Mouse (Mus musculus): ENCODE results near the gene Hist1h1d. TPM values are rescaled to one million over a fixed set of nuclear protein-coding genes. Genes with fewer than 3 reads are reported as not detected.
A peak's percentile ranks its signal among the peaks of the same experiment; 100 is the strongest.
"Not testable (repeated sequence)": the region's sequence is repeated elsewhere in the genome, so short reads cannot be mapped to it uniquely, and the experiment has no call there.

The Hist1h1d gene
- total and polyA plus RNA-seq, 3 experiments, result 0.43 to 128 (median 74.3) TPM

DNA sequence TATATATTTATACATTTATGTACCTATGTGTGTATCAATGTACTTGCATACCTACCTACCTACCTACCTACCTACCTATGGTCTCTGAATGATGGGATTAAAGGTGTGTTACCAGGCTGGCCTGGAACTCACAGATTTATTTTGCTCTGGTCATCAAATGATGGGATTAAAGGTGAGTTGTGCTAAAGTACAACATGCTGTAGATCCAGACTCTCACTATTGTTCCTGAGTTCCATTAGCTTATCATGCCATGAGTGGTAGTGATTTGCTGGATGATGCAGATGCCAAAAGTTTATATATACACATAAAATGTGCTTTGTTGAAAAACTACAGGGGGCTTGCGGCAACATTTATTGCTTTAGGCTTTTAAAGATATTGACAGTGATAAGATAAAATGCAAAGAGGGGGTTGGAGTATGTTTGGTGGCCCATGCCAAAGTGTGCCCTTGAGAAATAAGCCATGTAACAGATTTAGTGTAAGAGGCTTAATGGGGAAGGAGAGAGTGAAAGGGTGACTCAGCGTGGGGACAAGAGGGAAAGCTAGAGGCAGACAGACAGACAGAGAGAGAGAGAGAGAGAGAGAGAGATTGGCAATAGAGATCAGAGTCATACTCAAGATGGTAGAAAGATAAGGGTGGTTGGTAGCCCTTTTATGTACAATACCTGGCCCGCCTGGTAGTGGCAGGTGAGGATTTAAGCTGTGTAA lies 15.9 kb upstream of the Hist1h1d start:
- DNase-seq (ENCODE audit: low spot score) (no peak), ATAC-seq (ENCODE audit: extremely low read depth, insufficient number of reproducible peaks, low FRiP score, poor library complexity, severe bottlenecking) (no peak)
- TF ChIP-seq POLR2AphosphoS5 (IDR thresholded peaks at IDR 0.05; ENCODE audit: insufficient replicate concordance, low read depth, low read length), result peak; percentile 61; the same call in 1 of the 2 replicates
- no peak for TF ChIP-seq GATA2 (IDR thresholded peaks at IDR 0.05; ENCODE audit: borderline replicate concordance, low read depth, low read length)
- Histone ChIP-seq H3K4me3 (ENCODE audit: low read depth, low read length) (no peak overlapping the region), H3K27me3 (ENCODE audit: insufficient read depth, low read length) (no peaks in the 10 kb centered on the region), H3K36me3 (replicated peaks) (no peaks in the 10 kb centered on the region), H3K4me1 (ENCODE audit: insufficient read depth, low read depth, low read length) (peaks cover 26% of the 10 kb centered on the region), H3K9me3 (replicated peaks) (no peaks in the 10 kb centered on the region)

GRCm38 (mm10) chr13:23538249-23538648 lies 14.8 kb upstream of the Hist1h1d start:
- no peaks in the 10 kb centered on the region for H3K9me3 ChIP-seq (replicated peaks)
- no peaks in the 10 kb centered on the region for H3K36me3 ChIP-seq (replicated peaks)
- DNase-seq (ENCODE audit: low spot score) (no peak), ATAC-seq (ENCODE audit: extremely low read depth, insufficient number of reproducible peaks, low FRiP score, poor library complexity, severe bottlenecking) (no peak)
- no peaks in the 10 kb centered on the region for H3K27me3 ChIP-seq (ENCODE audit: insufficient read depth, low read length)
- TF ChIP-seq POLR2AphosphoS5 (IDR thresholded peaks at IDR 0.05; ENCODE audit: insufficient replicate concordance, low read depth, low read length) (no peak), GATA1 (IDR thresholded peaks at IDR 0.05; ENCODE audit: borderline replicate concordance, low read length) (no peak), TAL1 (conservative IDR thresholded peaks at IDR 0.05; ENCODE audit: low read depth, low read length) (no peak), CTCF (IDR thresholded peaks at IDR 0.05; ENCODE audit: low read depth, low read length) (no peak)
- H3K4me3 ChIP-seq (ENCODE audit: low read depth, low read length), result no peak overlapping the region
- H3K4me1 ChIP-seq (ENCODE audit: insufficient read depth, low read depth, low read length), result peaks cover 17% of the 10 kb centered on the region

DNA sequence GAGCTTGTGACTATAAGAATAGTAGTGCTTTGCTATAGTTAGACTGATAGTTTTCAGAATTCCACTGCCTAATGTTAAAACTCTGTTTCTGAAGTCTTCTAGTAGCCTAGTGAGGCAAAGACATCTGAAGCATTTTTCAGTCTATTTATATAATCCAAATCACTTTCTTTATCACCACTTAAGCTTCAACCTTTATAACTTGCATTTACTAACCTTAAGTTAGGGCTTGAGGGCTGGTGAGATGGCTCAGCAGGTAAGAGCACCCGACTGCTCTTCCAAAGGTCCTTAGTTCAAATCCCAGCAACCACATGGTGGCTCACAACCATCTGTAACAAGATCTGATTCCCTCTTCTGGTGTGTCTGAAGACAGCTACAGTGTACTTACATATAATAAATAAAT lies 13.2 kb upstream of the Hist1h1d start:
- ATAC-seq (ENCODE audit: extremely low read depth, insufficient number of reproducible peaks, low FRiP score, poor library complexity, severe bottlenecking); H3K36me3 ChIP-seq (replicated peaks); H3K9me3 ChIP-seq (replicated peaks); H3K27me3 ChIP-seq (ENCODE audit: insufficient read depth, low read length); DNase-seq (ENCODE audit: low spot score); H3K4me3 ChIP-seq (ENCODE audit: low read depth, low read length): not testable (repeated sequence)
- peaks cover 20% of the 10 kb centered on the region for H3K4me1 ChIP-seq (ENCODE audit: insufficient read depth, low read depth, low read length)

DNA sequence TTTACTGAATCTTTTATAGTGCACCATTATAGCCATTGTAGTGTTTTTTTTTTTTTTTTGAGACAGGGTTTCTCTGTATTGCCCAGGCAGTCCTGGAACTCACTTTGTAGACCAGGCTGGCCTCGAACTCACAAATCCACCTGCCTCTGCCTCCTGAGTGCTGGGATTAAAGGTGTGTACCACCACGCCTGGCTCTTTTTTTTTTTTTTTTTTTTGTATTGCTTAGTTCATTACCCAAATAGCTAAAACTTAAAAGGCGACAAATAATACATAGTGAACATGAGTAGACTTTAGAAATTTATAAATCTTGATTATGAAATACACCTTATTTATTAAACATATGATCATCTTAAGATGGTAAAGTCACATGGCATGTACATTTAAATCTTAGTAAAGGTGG lies 11.6 kb upstream of the Hist1h1d start:
- no peaks in the 10 kb centered on the region for H3K36me3 ChIP-seq (replicated peaks)
- TF ChIP-seq POLR2AphosphoS5 (IDR thresholded peaks at IDR 0.05; ENCODE audit: insufficient replicate concordance, low read depth, low read length) (no peak), TAL1 (conservative IDR thresholded peaks at IDR 0.05; ENCODE audit: low read depth, low read length) (no peak), GATA1 (IDR thresholded peaks at IDR 0.05; ENCODE audit: borderline replicate concordance, low read length) (no peak), CTCF (IDR thresholded peaks at IDR 0.05; ENCODE audit: low read depth, low read length) (no peak), GATA2 (IDR thresholded peaks at IDR 0.05; ENCODE audit: borderline replicate concordance, low read depth, low read length) (no peak)
- no peak overlapping the region for H3K4me3 ChIP-seq (ENCODE audit: low read depth, low read length)
- peaks cover 20% of the 10 kb centered on the region for H3K4me1 ChIP-seq (ENCODE audit: insufficient read depth, low read depth, low read length)
- no peak for DNase-seq (ENCODE audit: low spot score)
- ATAC-seq (ENCODE audit: extremely low read depth, insufficient number of reproducible peaks, low FRiP score, poor library complexity, severe bottlenecking), result no peak
- H3K27me3 ChIP-seq (ENCODE audit: insufficient read depth, low read length), result no peaks in the 10 kb centered on the region
- H3K9me3 ChIP-seq (replicated peaks), result no peaks in the 10 kb centered on the region

DNA sequence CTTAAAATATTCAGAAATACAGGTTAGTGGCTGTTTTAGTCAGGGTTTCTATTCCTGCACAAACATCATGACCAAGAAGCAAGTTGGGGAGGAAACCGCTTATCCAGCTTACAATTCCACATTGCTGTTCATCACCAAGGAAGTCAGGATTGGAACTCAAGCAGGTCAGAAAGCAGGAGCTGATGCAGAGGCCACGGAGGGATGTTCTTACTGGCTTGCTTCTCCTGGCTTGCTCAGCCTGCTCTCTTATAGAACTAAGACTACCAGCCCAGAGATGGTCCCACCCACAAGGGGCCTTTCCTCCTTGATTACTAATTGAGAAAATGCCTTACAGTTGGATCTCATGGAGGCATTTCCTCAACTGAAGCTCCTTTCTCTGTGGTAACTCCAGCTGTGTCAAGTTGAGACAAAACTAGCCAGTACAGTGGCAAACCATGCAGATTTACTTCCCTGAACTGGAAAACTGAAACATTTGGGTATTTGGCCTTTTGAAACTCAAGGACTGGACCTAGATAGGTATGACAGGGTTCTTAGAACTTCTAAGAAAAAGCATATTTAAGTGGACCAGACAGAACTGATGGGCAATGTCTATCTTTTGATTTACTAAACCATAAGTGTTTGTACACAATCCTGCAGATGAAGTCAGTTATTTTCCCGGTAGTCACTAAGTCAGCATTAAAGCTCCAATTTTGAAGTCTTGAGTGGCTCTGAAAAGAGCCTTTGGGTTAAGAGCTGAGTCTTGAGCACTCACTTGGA lies 10.7 kb upstream of the Hist1h1d start:
- not testable (repeated sequence) for DNase-seq (ENCODE audit: low spot score); ATAC-seq (ENCODE audit: extremely low read depth, insufficient number of reproducible peaks, low FRiP score, poor library complexity, severe bottlenecking)
- peak; percentile 79; the same call in 1 of the 2 replicates for TF ChIP-seq POLR2AphosphoS5 (IDR thresholded peaks at IDR 0.05; ENCODE audit: insufficient replicate concordance, low read depth, low read length)

DNA sequence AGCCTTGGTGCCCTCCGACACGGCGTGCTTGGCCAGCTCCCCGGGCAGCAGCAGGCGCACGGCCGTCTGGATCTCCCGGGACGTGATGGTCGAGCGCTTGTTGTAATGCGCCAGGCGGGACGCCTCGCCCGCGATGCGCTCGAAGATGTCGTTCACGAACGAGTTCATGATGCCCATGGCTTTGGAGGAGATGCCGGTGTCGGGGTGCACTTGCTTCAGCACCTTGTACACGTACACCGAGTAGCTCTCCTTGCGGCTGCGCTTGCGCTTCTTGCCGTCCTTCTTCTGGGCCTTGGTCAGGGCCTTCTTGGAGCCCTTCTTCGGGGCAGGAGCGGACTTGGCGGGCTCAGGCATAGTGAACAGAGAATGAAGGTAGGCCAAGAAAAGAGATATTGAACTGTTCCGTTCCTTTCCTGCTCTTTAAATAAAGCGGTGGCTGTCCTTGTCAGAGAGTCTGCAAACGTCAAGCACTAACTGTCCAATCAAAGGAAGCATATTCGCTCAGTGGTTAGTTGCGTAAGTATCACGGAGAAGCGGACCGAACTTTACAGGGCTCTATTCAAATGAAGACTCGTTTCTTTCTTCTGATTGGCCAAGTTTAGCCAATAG lies 10.0 kb upstream of the Hist1h1d start, which contains the start of gene Hist1h2bh:
Hist1h2bh (minus strand) TSS at position 394 of the 609 bp plus-strand sequence.
- not testable (repeated sequence) for H3K36me3 ChIP-seq (replicated peaks); H3K27me3 ChIP-seq (ENCODE audit: insufficient read depth, low read length); H3K9me3 ChIP-seq (replicated peaks)
- Histone ChIP-seq H3K4me3 (ENCODE audit: low read depth, low read length) (peak within 1 kb of the TSS; percentile 69), H3K4me1 (ENCODE audit: insufficient read depth, low read depth, low read length) (peaks cover 19% of the 10 kb centered on the region)
- ATAC-seq (ENCODE audit: extremely low read depth, insufficient number of reproducible peaks, low FRiP score, poor library complexity, severe bottlenecking) (peak; percentile 88), DNase-seq (ENCODE audit: low spot score) (peak; percentile 68)
- peak; percentile 93; the same call in 1 of the 2 replicates for TF ChIP-seq POLR2AphosphoS5 (IDR thresholded peaks at IDR 0.05; ENCODE audit: insufficient replicate concordance, low read depth, low read length)

More for the DNA sequence above, 10.7 kb upstream of the Hist1h1d start:
- H3K9me3 ChIP-seq (replicated peaks); H3K36me3 ChIP-seq (replicated peaks); H3K27me3 ChIP-seq (ENCODE audit: insufficient read depth, low read length): not testable (repeated sequence)
- Histone ChIP-seq H3K4me1 (ENCODE audit: insufficient read depth, low read depth, low read length) (peaks cover 20% of the 10 kb centered on the region), H3K4me3 (ENCODE audit: low read depth, low read length) (peak overlapping the region; percentile 68)

Data from G1E (cell line).